Mouse (Mus musculus): ENCODE data around the gene Hoxd10.

DNA sequence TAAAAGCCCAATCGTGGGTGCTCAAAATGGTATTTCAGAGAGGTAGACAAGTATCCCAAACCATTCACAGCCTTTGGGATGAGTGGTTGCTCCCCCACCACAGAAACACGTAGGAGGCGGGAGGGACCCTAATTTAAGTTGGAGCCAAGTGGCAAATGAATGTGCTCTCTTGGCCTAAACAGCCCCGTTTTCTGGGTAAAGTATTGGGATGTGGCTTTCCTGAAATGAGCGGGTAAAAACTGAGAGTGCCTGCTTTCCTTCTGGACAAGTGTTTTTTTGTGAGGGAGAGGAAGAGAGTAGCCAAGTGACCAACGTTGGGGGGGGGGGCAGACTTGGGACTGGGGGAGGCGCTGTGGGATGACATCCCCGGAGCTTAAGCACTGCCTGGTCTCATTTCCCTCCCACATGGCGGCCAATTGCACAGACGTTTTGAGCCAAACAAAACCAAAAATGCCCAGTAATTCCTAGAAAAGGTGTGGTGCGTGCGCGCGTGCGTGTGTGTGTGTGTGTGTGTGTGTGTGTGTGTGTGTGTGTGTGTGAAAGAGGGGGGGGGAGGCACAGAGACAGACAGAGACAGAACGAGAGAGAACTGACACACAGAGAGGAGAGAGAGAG, 19.3 kb downstream of the Hoxd10 start:
- TF ChIP-seq GABPA (IDR thresholded peaks at IDR 0.05; ENCODE audit: insufficient replicate concordance, low read depth, low read length) (no peak), TCF12 (IDR thresholded peaks at IDR 0.05; ENCODE audit: low read depth, low read length) (no peak)
